Mouse (Mus musculus): ENCODE measurements around the gene Ruvbl2. TPM values are rescaled to one million over a fixed set of nuclear protein-coding genes. Genes with fewer than 3 reads are reported as not detected.

Gene Ruvbl2
- polyA plus RNA-seq, 1 experiment from 2014 or later, result 173 TPM

DNA sequence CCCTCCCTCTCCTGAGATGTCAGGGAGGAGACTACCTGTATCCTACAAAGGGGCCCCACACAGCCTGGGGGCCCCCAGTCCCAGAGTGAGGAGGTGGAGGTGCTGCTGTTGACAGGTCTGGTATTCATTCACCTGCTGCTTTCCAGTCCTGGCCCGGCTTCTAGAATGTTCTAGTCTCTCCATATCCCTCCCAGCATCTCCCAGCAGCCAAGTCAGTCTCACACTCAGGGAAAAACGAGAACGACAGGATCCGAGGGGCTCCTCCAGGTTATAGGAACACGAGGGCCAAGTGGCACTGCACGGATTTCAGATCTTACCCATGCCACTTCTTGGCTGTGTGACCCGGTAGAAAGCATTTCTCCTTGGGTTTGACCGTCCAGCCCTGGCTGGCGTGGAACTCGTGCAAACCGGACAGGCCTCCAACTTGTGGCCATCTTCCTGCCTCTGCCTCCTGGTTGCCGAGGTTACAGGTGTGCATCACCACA is 23.1 kb downstream of the Ruvbl2 start:
- 36% methylated on average over 12 of the region's 12 CpGs for WGBS
- H3K4me3 ChIP-seq (ENCODE audit: low read length), result no peak overlapping the region
- H3K27ac ChIP-seq (ENCODE audit: low read length), result no peak overlapping the region
- peaks cover 26% of the 10 kb centered on the region for H3K4me1 ChIP-seq (ENCODE audit: insufficient read depth, low read length)
- H3K9me3 ChIP-seq (ENCODE audit: low read length), result no peaks in the 10 kb centered on the region
- H3K9ac ChIP-seq (replicated peaks; ENCODE audit: low read length), result no peak overlapping the region
- no peak for ATAC-seq (ENCODE audit: low FRiP score, low TSS enrichment)
- peaks cover 86% of the 10 kb centered on the region for H3K27me3 ChIP-seq (ENCODE audit: insufficient read depth, low read length)
- H3K36me3 ChIP-seq (ENCODE audit: insufficient read depth, low read length), result no peaks in the 10 kb centered on the region
- no peak overlapping the region; the same call in 1 of the 2 replicates for H3K4me2 ChIP-seq (replicated peaks; ENCODE audit: low read depth, low read length)

DNA sequence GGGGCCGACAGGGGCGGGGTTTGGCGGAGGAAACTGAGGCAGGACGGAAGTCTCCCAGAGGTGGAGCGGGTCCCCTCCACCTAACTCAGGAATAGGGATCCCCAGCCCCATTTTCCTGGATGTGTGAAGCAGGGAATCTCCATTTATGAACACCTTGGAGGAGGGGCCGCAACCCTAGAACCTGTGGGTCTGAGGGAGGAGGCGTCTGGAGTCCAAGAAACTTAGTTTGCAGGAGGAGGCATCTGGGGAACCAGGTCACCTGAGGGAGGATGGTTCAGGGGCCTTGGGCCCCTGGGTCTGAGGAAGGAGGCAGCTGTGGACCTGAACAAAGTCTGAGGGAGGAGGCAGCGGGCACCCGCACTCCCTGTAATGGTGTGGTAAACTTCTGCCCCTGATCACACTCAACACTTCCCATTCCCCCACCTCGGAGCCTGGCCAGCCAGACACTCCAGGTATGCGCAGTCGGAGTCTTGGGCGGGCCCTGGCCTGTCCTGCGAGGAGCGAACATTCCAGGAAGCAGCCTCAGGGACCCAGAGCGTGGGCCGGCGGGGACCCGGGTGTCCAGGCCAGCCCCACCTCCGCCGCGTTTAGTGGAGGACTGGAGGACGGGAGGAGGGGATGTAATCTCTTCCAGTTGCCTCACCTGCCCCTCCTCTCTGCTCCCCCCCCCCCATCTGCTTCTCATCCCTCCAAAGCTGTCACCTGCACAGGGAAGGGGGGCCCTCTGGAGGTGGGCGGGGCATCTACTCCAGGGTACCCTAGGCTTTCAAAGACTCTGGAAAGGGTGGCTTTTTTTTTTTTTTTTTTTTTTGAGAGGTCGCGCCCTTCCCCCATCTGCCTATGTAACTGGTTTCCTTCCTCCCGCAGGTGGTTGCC is 23.8 kb downstream of the Ruvbl2 start:
- Histone ChIP-seq H3K9me3 (ENCODE audit: low read length) (no peaks in the 10 kb centered on the region), H3K27ac (ENCODE audit: low read length) (no peak overlapping the region), H3K4me1 (ENCODE audit: insufficient read depth, low read length) (peaks cover 26% of the 10 kb centered on the region), H3K27me3 (ENCODE audit: insufficient read depth, low read length) (peaks cover 87% of the 10 kb centered on the region), H3K4me2 (replicated peaks; ENCODE audit: low read depth, low read length) (peak overlapping the region; percentile 93), H3K36me3 (ENCODE audit: insufficient read depth, low read length) (no peaks in the 10 kb centered on the region), H3K4me3 (ENCODE audit: low read length) (peak overlapping the region; percentile 65), H3K9ac (replicated peaks; ENCODE audit: low read length) (peak overlapping the region; percentile 77)
- WGBS, result under 1% methylated on average over 27 of the region's 27 CpGs
- peak; percentile 39; the same call in 1 of the 2 replicates for ATAC-seq (ENCODE audit: low FRiP score, low TSS enrichment)

DNA sequence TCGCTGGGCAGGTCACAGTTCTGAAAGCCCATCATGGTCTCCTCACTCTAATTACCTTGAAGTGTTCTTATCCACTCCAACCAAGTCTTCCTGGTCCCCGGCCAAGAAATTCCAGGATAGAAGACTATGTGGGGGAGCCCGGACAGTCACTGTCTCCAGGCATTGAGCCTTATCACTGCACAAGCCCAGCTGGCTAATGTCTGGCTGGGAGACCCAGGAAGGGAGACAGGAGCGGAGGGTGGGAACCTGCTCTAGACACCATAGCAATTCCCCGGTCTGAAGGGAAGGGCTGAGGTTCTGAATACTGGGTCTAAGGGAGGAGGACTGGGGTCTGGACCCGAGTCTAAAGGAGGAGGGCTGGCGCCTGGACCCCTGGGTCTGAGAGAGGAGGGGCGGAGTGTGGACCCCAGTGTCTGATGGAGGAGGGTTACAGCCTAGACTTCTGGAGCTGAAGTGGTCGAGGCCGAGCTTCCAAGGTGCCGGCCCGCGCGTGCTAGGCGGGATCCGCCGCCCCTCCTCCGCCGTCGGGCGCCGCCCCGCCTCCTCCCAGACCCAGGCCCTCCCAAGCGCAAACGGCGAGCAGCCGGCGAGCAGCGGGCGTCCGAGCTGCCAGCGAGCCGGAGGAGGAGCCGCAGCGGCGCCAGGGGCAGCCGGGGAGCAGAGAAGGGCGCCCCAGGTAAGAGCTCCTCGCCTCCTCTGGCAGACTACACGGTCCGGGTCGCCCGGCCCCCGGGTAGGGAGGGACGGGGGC is 24.6 kb downstream of the Ruvbl2 start, which contains the start of gene Ntf5:
Gene Ntf5 (plus strand): TSS at position 583 of the 751 bp plus-strand sequence.
- peak within 1 kb of the TSS; percentile 65 for H3K4me3 ChIP-seq (ENCODE audit: low read length)
- H3K9ac ChIP-seq (replicated peaks; ENCODE audit: low read length), result peak within 1 kb of the TSS; percentile 77
- H3K27me3 ChIP-seq (ENCODE audit: insufficient read depth, low read length), result peaks cover 88% of the 10 kb centered on the region
- no peaks in the 10 kb centered on the region for H3K9me3 ChIP-seq (ENCODE audit: low read length)
- no peak within 1 kb of the TSS for H3K27ac ChIP-seq (ENCODE audit: low read length)
- no peaks in the 10 kb centered on the region for H3K36me3 ChIP-seq (ENCODE audit: insufficient read depth, low read length)
- ATAC-seq (ENCODE audit: low FRiP score, low TSS enrichment), result peak; percentile 60
- peaks cover 26% of the 10 kb centered on the region for H3K4me1 ChIP-seq (ENCODE audit: insufficient read depth, low read length)
- peak within 1 kb of the TSS; percentile 93 for H3K4me2 ChIP-seq (replicated peaks; ENCODE audit: low read depth, low read length)
- 2% methylated on average over 44 of the region's 45 CpGs for WGBS

DNA sequence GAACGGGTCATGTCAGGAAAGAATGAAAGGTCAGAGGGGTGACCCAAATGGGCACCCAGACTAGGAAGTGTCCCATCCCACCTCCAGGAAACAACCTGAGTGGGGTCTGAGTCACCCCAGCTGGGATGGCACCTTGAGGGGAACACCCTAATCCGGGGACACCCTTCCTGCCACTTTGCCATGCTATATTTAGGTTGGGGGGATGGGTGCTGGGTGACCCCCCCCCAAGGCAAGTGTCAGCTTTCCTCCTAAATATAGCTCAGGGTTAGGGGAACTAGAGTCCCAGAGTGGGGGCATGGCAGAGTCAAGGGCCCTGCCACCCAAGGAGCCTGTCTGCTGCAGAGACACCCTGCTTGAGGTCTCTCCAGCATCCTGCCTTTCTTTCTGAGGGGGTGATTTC is 25.5 kb downstream of the Ruvbl2 start:
- Histone ChIP-seq H3K9me3 (ENCODE audit: low read length) (no peaks in the 10 kb centered on the region), H3K9ac (replicated peaks; ENCODE audit: low read length) (no peak overlapping the region), H3K4me3 (ENCODE audit: low read length) (no peak overlapping the region), H3K27ac (ENCODE audit: low read length) (no peak overlapping the region), H3K27me3 (ENCODE audit: insufficient read depth, low read length) (peaks cover 90% of the 10 kb centered on the region), H3K4me1 (ENCODE audit: insufficient read depth, low read length) (peaks cover 18% of the 10 kb centered on the region), H3K36me3 (ENCODE audit: insufficient read depth, low read length) (no peaks in the 10 kb centered on the region), H3K4me2 (replicated peaks; ENCODE audit: low read depth, low read length) (no peak overlapping the region)
- 82% methylated on average over 2 of the region's 2 CpGs for WGBS
- no peak for ATAC-seq (ENCODE audit: low FRiP score, low TSS enrichment)

DNA sequence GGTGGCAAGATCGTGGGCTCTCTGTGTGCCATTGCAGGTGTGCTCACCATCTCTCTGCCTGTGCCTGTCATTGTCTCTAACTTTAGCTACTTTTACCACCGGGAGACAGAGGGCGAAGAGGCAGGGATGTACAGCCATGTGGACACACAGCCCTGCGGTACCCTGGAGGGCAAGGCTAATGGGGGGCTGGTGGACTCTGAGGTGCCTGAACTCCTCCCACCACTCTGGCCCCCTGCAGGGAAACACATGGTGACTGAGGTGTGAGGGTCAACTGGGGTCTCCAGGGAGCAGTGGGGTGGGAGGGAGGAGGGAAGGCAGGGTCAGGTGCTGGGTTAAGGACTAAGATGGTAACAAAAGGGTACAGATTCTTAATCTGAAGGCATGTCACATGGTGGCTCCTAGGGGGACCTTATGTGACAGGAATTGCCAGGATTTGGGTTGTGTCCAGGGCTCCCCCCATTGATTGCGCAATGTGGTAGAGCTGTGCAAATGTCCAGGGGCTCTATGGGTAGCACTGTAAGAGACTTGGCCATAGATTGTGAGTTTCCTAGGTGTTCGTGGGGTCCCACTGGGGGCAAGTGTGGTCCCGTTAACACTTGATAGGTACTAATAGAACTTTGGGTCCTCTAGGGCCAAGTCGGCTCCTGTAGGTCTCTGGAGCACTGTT is 28.3 kb downstream of the Ruvbl2 start:
- H3K4me1 ChIP-seq (ENCODE audit: insufficient read depth, low read length), result peaks cover 27% of the 10 kb centered on the region
- H3K4me2 ChIP-seq (replicated peaks; ENCODE audit: low read depth, low read length), result no peak overlapping the region
- H3K9ac ChIP-seq (replicated peaks; ENCODE audit: low read length), result no peak overlapping the region
- WGBS, result 82% methylated on average over 8 of the region's 8 CpGs
- no peak overlapping the region for H3K4me3 ChIP-seq (ENCODE audit: low read length)
- no peak overlapping the region for H3K27ac ChIP-seq (ENCODE audit: low read length)
- no peak for ATAC-seq (ENCODE audit: low FRiP score, low TSS enrichment)
- no peaks in the 10 kb centered on the region for H3K9me3 ChIP-seq (ENCODE audit: low read length)
- H3K27me3 ChIP-seq (ENCODE audit: insufficient read depth, low read length), result peaks cover 87% of the 10 kb centered on the region
- no peaks in the 10 kb centered on the region for H3K36me3 ChIP-seq (ENCODE audit: insufficient read depth, low read length)

DNA sequence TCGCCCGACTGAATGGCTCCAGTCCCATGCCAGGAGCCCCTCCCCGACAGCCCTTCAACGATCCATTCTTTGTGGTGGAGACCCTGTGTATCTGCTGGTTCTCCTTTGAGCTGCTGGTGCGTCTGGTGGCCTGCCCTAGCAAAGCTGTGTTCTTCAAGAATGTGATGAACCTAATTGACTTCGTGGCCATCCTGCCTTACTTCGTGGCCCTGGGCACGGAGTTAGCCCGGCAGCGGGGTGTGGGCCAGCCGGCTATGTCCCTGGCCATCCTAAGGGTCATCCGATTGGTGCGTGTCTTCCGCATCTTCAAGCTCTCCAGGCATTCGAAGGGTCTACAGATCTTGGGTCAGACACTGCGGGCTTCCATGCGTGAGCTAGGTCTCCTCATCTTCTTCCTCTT is 28.9 kb downstream of the Ruvbl2 start:
- H3K27me3 ChIP-seq (ENCODE audit: insufficient read depth, low read length), result peaks cover 80% of the 10 kb centered on the region
- 86% methylated on average over 17 of the region's 17 CpGs for WGBS
- no peak overlapping the region for H3K27ac ChIP-seq (ENCODE audit: low read length)
- no peak overlapping the region for H3K4me3 ChIP-seq (ENCODE audit: low read length)
- H3K36me3 ChIP-seq (ENCODE audit: insufficient read depth, low read length), result no peaks in the 10 kb centered on the region
- no peaks in the 10 kb centered on the region for H3K9me3 ChIP-seq (ENCODE audit: low read length)
- no peak overlapping the region for H3K9ac ChIP-seq (replicated peaks; ENCODE audit: low read length)
- no peak overlapping the region for H3K4me2 ChIP-seq (replicated peaks; ENCODE audit: low read depth, low read length)
- H3K4me1 ChIP-seq (ENCODE audit: insufficient read depth, low read length), result peaks cover 22% of the 10 kb centered on the region
- no peak for ATAC-seq (ENCODE audit: low FRiP score, low TSS enrichment)

DNA sequence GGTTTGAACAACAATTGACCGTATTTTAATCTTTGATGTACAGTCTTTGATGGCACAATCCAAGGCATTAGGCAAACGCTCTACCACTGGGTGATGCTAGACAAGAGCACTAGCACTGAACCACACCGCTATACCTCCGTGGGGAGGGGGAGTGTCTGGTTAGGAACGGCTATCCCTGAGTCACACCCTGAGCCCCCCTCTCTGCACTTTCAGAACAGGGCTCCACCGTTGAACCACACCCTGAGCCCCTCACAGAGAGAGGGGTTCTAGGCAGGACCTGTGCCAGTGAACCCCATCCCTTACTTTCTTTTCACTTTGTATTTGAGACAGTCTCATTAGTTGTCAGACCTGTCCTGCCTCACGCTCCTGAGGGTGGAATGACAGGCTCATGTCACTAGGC is 29.5 kb downstream of the Ruvbl2 start:
- Histone ChIP-seq H3K9me3 (ENCODE audit: low read length) (no peaks in the 10 kb centered on the region), H3K9ac (replicated peaks; ENCODE audit: low read length) (no peak overlapping the region), H3K4me3 (ENCODE audit: low read length) (no peak overlapping the region), H3K36me3 (ENCODE audit: insufficient read depth, low read length) (no peaks in the 10 kb centered on the region), H3K27ac (ENCODE audit: low read length) (no peak overlapping the region), H3K4me2 (replicated peaks; ENCODE audit: low read depth, low read length) (no peak overlapping the region), H3K4me1 (ENCODE audit: insufficient read depth, low read length) (peaks cover 17% of the 10 kb centered on the region), H3K27me3 (ENCODE audit: insufficient read depth, low read length) (peaks cover 75% of the 10 kb centered on the region)
- WGBS, result 72% methylated on average over 7 of the region's 7 CpGs
- ATAC-seq (ENCODE audit: low FRiP score, low TSS enrichment), result no peak

DNA sequence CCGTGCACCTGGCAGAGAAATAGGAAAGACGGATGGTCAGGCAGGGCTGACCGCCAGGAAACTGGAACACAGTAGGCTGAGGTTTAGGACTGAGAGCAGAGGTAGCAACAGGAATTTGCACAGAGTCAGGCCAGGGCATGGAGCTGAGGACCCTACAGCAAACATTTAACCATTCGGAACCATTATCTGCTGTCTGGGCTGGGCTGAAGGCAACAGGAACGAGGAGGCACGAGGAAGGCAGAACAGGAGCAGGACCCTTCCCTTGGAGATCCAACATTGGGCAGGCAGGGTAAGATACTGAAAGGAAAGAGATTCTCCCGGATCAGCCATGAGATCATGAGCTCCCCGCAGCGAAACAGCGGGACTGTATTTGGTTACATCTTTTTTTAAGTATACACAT is 30.1 kb downstream of the Ruvbl2 start:
- H3K9ac ChIP-seq (replicated peaks; ENCODE audit: low read length), result no peak overlapping the region
- WGBS, result 83% methylated on average over 10 of the region's 10 CpGs
- no peaks in the 10 kb centered on the region for H3K36me3 ChIP-seq (ENCODE audit: insufficient read depth, low read length)
- H3K4me1 ChIP-seq (ENCODE audit: insufficient read depth, low read length), result peaks cover 13% of the 10 kb centered on the region
- H3K27me3 ChIP-seq (ENCODE audit: insufficient read depth, low read length), result peaks cover 72% of the 10 kb centered on the region
- no peak for ATAC-seq (ENCODE audit: low FRiP score, low TSS enrichment)
- no peak overlapping the region for H3K4me2 ChIP-seq (replicated peaks; ENCODE audit: low read depth, low read length)
- no peak overlapping the region for H3K27ac ChIP-seq (ENCODE audit: low read length)
- no peaks in the 10 kb centered on the region for H3K9me3 ChIP-seq (ENCODE audit: low read length)
- H3K4me3 ChIP-seq (ENCODE audit: low read length), result no peak overlapping the region
